ENCODE assay signal across 20 mouse cellular contexts in the genomic region with DNA sequence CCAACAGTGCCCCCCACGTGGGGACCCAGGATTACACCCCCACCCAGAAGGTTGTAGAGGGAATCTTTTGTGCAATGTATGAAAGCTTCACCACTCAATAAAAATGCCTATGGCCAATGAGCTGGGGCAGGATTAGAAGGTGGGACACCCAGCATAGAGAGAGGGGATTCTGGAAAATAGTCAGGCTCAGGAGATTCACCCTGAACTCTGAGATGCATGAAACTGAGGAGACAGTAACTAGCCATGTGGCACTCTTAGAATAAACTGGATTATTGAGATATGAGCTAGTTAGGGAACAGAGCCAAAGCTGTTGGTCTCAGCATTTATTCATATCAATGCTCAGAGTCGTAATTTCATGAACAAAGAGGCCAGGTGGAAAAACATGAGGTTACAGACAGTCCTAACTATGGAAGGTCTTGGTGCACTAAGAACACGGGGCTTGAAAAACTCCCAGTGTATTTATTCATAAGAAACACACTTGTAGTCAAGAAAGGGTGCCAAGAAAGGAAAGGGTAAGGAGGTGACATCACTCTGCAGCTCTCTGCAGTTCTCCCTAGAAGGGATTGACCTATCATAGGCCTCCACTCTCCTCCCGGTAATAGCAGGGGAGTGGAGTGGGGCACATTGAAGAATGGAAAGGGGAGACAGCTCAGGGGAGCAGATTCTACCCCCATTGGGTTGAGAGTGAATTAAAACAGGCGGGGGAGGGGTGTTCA. TPM values are rescaled to one million over a fixed set of nuclear protein-coding genes. Genes with fewer than 3 reads are reported as not detected.
A peak's percentile ranks its signal among the peaks of the same experiment; 100 is the strongest.
DNase-seq lines count a peak whose midpoint lies in the region; ATAC-seq and TF ChIP-seq lines count a peak whose summit lies in the region.
"Had no signal": no experiment of that assay in that cellular context is flagged by ENCODE, and none has a peak within 500 bp of the region (broad histone marks: within the 10 kb centered on the region; RNA-seq: fewer than 3 reads in every experiment).

No protein-coding gene starts in this region.

- no peak for TF ChIP-seq POLR2A in bone marrow macrophage, adult 2 months (IDR thresholded peaks at IDR 0.05; ENCODE audit: borderline replicate concordance, low read depth, low read length)

- H3K4me1 ChIP-seq in lung, postnatal 0 days (ENCODE audit: insufficient read depth, low read depth, low read length) = 0 out of 2 replicates have a peak, but pooled peaks cover 5% of the 10 kb centered on the region
- peaks cover 61% of the 10 kb centered on the region for H3K4me1 ChIP-seq in bone marrow macrophage, adult 2 months (ENCODE audit: control insufficient read depth, insufficient read depth, low read length)
- H3K4me1 ChIP-seq in liver, embryonic 12.5 days = peaks cover 98% of the 10 kb centered on the region
- H3K4me1 ChIP-seq: hindbrain, embryonic 15.5 days; neural tube, embryonic 15.5 days had no signal

- H3K4me3 ChIP-seq in lung, postnatal 0 days (ENCODE audit: low read depth, low read length) = no peak overlapping the region
- H3K4me3 ChIP-seq in bone marrow macrophage, adult 2 months (ENCODE audit: insufficient read depth, low read length) = no peak overlapping the region
- H3K4me3 ChIP-seq in liver, embryonic 12.5 days = 0 out of 2 replicates have a peak overlapping the region, but pooled peaks have one; percentile 9
- H3K4me3 ChIP-seq: hindbrain, embryonic 15.5 days; neural tube, embryonic 15.5 days had no signal

- H3K9ac ChIP-seq in lung, postnatal 0 days (replicated peaks; ENCODE audit: low read depth) = no peak overlapping the region
- peak overlapping the region; percentile 53 for H3K9ac ChIP-seq in liver, embryonic 12.5 days
- H3K9ac ChIP-seq: hindbrain, embryonic 15.5 days; lung, embryonic 14.5 days; neural tube, embryonic 15.5 days had no signal

- WGBS in lung, postnatal 0 days = 50% methylated on average over 5 of the region's 5 CpGs
- 39% methylated on average over 5 of the region's 5 CpGs for WGBS in liver, embryonic 12.5 days (ENCODE audit: insufficient replicate concordance)

- H3K9me3 ChIP-seq in lung, postnatal 0 days (ENCODE audit: low read length) = no peaks in the 10 kb centered on the region
- no peaks in the 10 kb centered on the region for H3K9me3 ChIP-seq in liver, embryonic 12.5 days (replicated peaks)
- H3K9me3 ChIP-seq: G1E; hindbrain, embryonic 15.5 days; neural tube, embryonic 15.5 days had no signal

- no peak for TF ChIP-seq CTCF in lung, postnatal 0 days (IDR thresholded peaks at IDR 0.05)
- TF ChIP-seq CTCF in bone marrow macrophage, adult 2 months (IDR thresholded peaks at IDR 0.05; ENCODE audit: low read depth, low read length) = no peak

- no peak overlapping the region for H3K27ac ChIP-seq in lung, postnatal 0 days (ENCODE audit: low read length)
- peak overlapping the region; percentile 53 for H3K27ac ChIP-seq in bone marrow macrophage, adult 2 months (ENCODE audit: insufficient read depth, low read depth, low read length)
- peak overlapping the region; percentile 87 for H3K27ac ChIP-seq in liver, embryonic 12.5 days
- H3K27ac ChIP-seq: hindbrain, embryonic 15.5 days; neural tube, embryonic 15.5 days had no signal

- no peaks in the 10 kb centered on the region for H3K27me3 ChIP-seq in lung, postnatal 0 days (replicated peaks; ENCODE audit: insufficient read depth, low read length)
- H3K27me3 ChIP-seq in liver, embryonic 12.5 days (replicated peaks) = no peaks in the 10 kb centered on the region
- H3K27me3 ChIP-seq: hindbrain, embryonic 15.5 days; neural tube, embryonic 15.5 days had no signal

- no peaks in the 10 kb centered on the region for H3K36me3 ChIP-seq in lung, postnatal 0 days (ENCODE audit: insufficient read depth, low read length)
- no peaks in the 10 kb centered on the region for H3K36me3 ChIP-seq in liver, embryonic 12.5 days
- H3K36me3 ChIP-seq: hindbrain, embryonic 15.5 days; neural tube, embryonic 15.5 days had no signal

- TF ChIP-seq EP300 in lung, postnatal 0 days (IDR thresholded peaks at IDR 0.05) = no peak

- DNase-seq in lung, postnatal 0 days (ENCODE audit: low spot score) = peak; percentile 56
- no peak for DNase-seq in lung, postnatal 10 days
- no peak for DNase-seq in spleen, postnatal 4 days (ENCODE audit: low spot score in 2 of 2)
- no peak for DNase-seq in retina, postnatal 1 day
- DNase-seq: adrenal gland, adult 2 months; cerebellum, adult 9-11 months; heart, adult 11 months; kidney, adult 18-20 months; kidney, postnatal 10 days; lung, embryonic 14.5 days; right cerebral cortex, postnatal 4 days; thymus, postnatal 25 days had no signal

- ATAC-seq in lung, postnatal 0 days = peak; percentile 53
- ATAC-seq in liver, embryonic 12.5 days = no peak
- ATAC-seq in megakaryocyte-erythroid progenitor cell, adult 5-6 weeks (replicated peaks; ENCODE audit: low FRiP score, low TSS enrichment, poor library complexity, severe bottlenecking) = peak; percentile 14
- ATAC-seq: CD4-positive, CD25-positive, alpha-beta regulatory T cell, adult 4 months; forebrain, embryonic 16.5 days had no signal

- no peak overlapping the region for H3K4me2 ChIP-seq in lung, postnatal 0 days (replicated peaks; ENCODE audit: low read depth, low read length)
- H3K4me2 ChIP-seq in liver, embryonic 12.5 days = peak overlapping the region; percentile 49
- H3K4me2 ChIP-seq: hindbrain, embryonic 15.5 days; lung, embryonic 14.5 days; neural tube, embryonic 15.5 days had no signal

RNA-seq across cellular contexts. Expression of a gene that starts 46.3 kb away (rescaled TPM):
- polyA plus RNA-seq in lung, postnatal 0 days (2015; fragmentation: Nextera tagmentation; extraction: Ambion mirVana) = 4.3 and 5.0 TPM in 2 replicates
- 72.4 and 102 TPM in 2 replicates for polyA plus RNA-seq in bone marrow macrophage, adult 2 months (2012; ENCODE audit: insufficient read depth, insufficient read length, missing spikeins)
- 28.9 and 31.1 TPM in 2 replicates for polyA plus RNA-seq in liver, embryonic 12.5 days (2016; fragmentation: Nextera tagmentation; extraction: Ambion mirVana)
- total RNA-seq in megakaryocyte-erythroid progenitor cell, adult 5-6 weeks (2014; fragmentation: Nextera tagmentation) = 52.0 and 57.5 TPM in 2 replicates
- 55.2 and 63.8 TPM in 2 replicates for total RNA-seq in megakaryocyte-erythroid progenitor cell, adult 5-6 weeks (2017)
- polyA plus RNA-seq: CD4-positive, CD25-positive, alpha-beta regulatory T cell, adult 4 months had no signal
